Mouse (Mus musculus): ENCODE results near the gene Atg7.

Gene Atg7

GRCm38 (mm10) chr6:114821646-114822045, 178.7 kb downstream of the Atg7 start:
- no peak for DNase-seq

- DNase-seq = no peak
Observed at GRCm38 (mm10) chr6:114826889-114827288, 184.0 kb downstream of the Atg7 start.

GRCm38 (mm10) chr6:114829660-114830438, 187.0 kb downstream of the Atg7 start:
- DNase-seq = no peak

GRCm38 (mm10) chr6:114831807-114832206, 188.9 kb downstream of the Atg7 start:
- DNase-seq = no peak

GRCm38 (mm10) chr6:114833058-114833685, 190.3 kb downstream of the Atg7 start:
- no peak for DNase-seq

- no peak for DNase-seq
Observed at GRCm38 (mm10) chr6:114833791-114834346, 191.0 kb downstream of the Atg7 start.

GRCm38 (mm10) chr6:114835344-114835743, 192.4 kb downstream of the Atg7 start:
- no peak for DNase-seq

- no peak for DNase-seq
Observed at GRCm38 (mm10) chr6:114835752-114836151, 192.9 kb downstream of the Atg7 start.

- no peak for DNase-seq
Observed at GRCm38 (mm10) chr6:114836433-114836832, 193.5 kb downstream of the Atg7 start.

GRCm38 (mm10) chr6:114838872-114839271, 196.0 kb downstream of the Atg7 start:
- DNase-seq = no peak

GRCm38 (mm10) chr6:114840012-114840411, 197.1 kb downstream of the Atg7 start:
- no peak for DNase-seq

GRCm38 (mm10) chr6:114842131-114842530, 199.2 kb downstream of the Atg7 start:
- no peak for DNase-seq

GRCm38 (mm10) chr6:114842863-114843262, 200.0 kb downstream of the Atg7 start:
- no peak for DNase-seq

- no peak for DNase-seq
Observed at GRCm38 (mm10) chr6:114846153-114846772, 203.4 kb downstream of the Atg7 start.

- DNase-seq = no peak
Observed at GRCm38 (mm10) chr6:114847582-114848174, 204.8 kb downstream of the Atg7 start.

GRCm38 (mm10) chr6:114848761-114849160, 205.9 kb downstream of the Atg7 start:
- DNase-seq = no peak

- no peak for DNase-seq
Observed at GRCm38 (mm10) chr6:114849787-114850186, 206.9 kb downstream of the Atg7 start.

- DNase-seq = no peak
Observed at GRCm38 (mm10) chr6:114851688-114852087, 208.8 kb downstream of the Atg7 start.

- no peak for DNase-seq
Observed at GRCm38 (mm10) chr6:114852739-114853138, 209.8 kb downstream of the Atg7 start.

- DNase-seq = no peak
Observed at GRCm38 (mm10) chr6:114854368-114854767, 211.5 kb downstream of the Atg7 start.

- no peak for DNase-seq
Observed at GRCm38 (mm10) chr6:114855644-114856043, 212.7 kb downstream of the Atg7 start.

GRCm38 (mm10) chr6:114856501-114856900, 213.6 kb downstream of the Atg7 start:
- no peak for DNase-seq

Measured in spleen, adult 18-20 months (tissue).